Mouse (Mus musculus) gastrocnemius, postnatal 4 days (tissue): ENCODE measurements at regions not wholly inside any gene's neighbourhood (a gene's known extent, or its start where the extent isn't known, plus 50 kb on each side); places are given as distances from the start of the nearest gene placed in this dataset.
A peak's percentile ranks its signal among the peaks of the same experiment; 100 is the strongest.

ENCODE experiments used
- DNase-seq, 2 experiments: peaks; one replicate each; pipeline ENCODE4 v3.0.0; 2021 to 2022; ENCODE audit warnings: low spot score in 2 of 2, mixed read lengths in 2 of 2

DNA sequence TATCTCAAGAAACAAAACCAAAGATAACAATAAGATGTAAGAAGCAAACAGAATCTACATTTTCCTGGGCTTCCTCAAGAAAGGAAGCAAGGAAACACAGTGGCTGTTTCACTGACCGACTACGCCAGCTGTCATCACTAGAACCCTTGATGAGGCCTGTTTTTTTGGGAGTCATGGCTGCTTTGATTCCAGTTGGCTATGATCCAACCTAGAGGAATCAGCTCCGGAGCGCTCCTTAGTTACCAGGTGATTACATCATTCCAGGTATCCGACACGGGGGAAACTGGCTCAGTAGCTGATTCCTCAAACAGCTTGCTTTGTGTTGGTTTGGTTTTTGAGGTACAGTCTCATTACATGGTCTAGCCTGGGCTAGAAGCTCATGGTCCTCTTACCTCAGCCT, 84.1 kb upstream of the Galnt15 start:
- no peak for DNase-seq

DNA sequence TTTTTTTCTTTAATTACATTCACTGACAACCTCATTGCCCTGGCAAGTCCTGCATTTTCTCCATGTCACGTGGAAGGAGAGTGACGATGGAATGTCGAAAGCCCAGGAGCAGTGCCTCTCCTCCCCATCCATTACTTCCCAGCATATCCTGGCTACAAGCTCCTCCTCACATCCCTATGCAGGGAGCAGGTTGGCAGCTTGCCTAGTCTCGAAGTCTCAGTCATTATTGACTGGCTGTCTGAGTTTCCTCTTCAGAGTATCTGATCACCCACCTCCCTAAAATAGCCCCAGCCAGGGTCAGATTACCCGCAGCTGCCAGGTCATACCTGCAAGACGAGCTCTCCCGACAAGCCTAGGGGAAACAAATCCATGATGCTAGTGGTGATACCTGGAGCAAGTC, 83.7 kb upstream of the Galnt15 start:
- peak in 1 of 2 experiments; percentile 44 for DNase-seq

DNA sequence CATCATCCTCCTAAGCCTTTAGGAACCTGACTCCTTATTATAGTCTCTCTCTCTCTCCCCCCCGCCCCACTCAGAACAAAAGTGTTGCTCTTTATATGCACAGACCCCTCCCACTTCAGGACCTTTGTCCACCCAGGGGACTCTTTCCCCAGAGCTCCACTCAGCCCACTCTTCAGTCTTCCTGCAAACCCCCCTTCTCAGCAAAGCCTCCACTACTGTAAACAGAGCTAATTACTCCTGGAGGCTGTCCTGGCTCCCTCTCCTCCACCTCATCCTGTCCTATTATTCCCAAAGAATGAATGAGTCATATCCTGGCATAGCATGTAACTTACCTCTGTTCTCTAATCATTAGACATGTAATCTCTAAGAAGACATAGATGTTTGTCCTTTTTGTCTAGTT, 82.8 kb upstream of the Galnt15 start:
- DNase-seq, result no peak

DNA sequence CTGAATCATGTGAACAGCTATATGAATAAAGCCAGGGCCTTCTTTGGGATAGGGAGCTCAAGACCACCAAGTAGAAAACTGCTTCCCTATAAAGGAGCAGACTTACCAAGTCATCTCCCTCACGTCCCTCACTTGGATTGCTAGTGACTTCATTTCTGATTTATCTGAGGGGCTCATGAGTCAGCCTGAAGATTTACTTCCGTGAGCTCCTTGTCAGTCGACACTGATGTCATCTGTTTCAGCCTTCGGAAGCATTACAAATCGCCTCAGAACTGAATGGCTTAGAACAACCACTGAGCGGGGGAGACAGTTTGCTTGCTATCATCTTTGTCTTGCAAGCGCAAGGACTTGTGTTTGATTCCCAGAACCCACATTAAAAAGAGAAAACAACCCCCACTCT, 81.5 kb upstream of the Galnt15 start:
- DNase-seq, result no peak

DNA sequence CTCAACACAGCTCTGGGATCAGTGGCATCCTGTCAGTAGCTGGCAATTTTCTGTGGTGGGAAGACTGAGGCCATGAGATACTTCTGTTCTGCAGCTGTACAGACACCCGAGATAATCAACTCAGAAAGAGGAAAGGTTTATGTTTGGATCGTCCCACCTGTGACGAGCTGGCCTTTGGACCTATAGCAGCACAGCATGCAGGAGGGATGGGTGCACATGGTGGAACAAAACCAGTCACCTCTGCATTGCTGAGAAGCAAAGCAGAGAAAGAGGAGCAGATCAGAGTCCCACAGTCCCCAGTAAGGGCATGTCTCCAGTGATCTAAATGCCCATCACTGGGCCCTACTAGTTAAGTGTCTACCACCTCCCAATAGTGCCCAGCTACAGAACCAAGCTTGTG, 76.9 kb upstream of the Galnt15 start:
- no peak for DNase-seq

DNA sequence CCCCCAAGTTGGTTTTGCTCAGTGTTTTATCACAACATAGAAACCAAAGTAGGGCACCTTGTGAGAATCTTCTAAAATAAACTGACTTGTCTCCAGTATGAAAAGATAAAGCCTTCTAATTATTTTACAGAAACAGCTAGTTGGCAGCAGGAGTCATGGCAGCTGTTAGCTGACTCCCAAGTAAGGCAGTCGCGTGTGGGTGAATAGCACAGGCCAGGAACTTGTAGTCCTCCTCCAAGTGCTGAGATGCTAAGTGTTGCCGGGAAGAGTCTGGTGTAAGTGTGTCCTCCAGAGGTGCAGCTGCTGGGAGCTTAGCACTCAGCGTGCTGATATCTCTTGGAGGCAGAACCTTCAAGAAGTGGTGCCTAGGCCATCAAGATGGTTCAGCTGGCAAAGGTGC, 75.0 kb upstream of the Galnt15 start:
- no peak for DNase-seq

DNA sequence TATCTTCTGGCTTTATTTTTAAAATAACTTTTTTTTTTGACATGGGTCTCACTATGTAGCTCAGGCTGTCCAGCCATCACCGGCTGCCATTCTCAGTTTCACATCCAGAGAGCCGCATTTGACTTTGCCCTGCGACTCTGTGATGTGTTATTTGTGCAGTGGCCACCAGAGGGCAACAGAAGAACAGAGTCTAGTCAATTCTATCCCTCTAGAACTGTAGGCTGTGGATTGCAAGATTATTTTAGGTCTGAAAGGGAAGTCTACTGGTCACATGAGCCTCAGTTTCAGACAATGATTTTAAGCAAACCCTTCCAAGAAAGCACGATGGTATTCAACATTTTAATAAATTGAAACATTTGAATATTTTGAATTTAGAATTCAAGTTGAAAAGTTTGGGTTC, 73.8 kb upstream of the Galnt15 start:
- peak; percentile 62 to 79 for DNase-seq

DNA sequence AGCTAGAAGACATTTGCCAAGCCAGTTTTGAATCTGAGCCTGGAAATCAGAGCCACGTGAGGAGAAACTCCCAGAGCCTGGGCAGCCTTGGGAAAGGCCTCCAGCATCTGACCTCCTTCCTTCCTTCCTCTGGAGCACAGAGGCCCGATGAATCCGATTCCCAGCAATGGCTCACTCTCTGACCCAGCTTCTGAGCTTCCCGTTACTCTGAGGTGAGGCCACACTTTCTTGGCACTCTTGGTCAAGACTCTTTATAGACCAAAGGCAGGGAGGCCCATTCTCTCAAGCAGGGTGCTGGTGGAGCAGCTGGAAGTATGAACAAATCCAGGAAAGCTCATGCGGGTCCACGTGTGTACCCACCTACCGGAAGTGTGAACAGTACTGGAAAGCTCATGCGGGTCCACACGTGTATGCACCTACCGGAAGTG, 71.6 kb upstream of the Galnt15 start:
- DNase-seq, result no peak

DNA sequence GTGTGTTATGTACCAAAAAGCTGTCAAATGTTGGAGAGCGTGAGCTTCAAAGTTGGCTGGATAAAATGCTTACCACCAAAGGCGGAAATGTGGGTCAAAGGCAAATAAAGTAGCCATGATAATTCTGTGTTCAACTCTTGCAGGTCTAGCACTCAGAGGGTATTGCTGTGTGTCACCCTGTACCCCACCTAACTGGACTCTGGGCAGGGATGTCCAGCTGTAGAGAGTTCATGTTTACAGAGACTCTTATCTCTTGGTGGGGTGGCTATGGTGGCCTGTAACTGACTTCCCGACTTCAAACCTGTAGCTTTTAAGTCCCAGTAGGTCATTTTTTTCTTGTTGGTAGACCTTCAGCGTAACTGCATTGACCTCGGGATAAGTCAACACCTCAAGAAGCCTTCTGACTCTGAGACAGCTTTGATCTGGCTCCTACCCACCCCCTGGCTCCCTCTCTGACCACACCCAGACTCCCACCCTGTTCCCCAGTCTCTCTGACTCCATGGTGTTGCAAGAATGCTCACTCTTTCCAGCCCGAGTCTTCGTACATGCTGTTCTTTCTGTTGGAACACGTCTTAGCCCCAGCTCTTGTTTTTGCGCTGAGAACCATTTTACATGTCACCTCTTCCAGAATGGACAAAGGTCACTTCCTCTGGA, 68.5 kb upstream of the Galnt15 start:
- no peak for DNase-seq

DNA sequence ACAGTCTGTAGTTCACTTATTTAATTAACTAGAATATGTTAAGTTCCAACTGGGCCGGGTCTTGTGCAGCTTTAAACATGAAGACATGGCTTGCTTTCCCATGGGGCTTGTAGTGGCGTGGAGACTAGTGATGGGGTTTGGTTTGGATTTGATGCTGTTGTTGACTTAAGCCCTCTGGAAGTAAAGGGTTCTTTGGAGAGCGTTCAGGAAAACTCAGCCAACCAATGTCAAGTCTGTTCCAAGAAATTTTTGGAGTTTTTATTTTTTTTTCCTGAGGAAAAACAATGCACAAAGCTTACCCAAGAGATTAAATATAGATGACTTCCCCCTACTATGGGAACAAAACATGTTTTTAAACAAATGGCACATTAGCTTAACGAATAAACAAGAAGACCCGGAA, 67.3 kb upstream of the Galnt15 start:
- no peak for DNase-seq

DNA sequence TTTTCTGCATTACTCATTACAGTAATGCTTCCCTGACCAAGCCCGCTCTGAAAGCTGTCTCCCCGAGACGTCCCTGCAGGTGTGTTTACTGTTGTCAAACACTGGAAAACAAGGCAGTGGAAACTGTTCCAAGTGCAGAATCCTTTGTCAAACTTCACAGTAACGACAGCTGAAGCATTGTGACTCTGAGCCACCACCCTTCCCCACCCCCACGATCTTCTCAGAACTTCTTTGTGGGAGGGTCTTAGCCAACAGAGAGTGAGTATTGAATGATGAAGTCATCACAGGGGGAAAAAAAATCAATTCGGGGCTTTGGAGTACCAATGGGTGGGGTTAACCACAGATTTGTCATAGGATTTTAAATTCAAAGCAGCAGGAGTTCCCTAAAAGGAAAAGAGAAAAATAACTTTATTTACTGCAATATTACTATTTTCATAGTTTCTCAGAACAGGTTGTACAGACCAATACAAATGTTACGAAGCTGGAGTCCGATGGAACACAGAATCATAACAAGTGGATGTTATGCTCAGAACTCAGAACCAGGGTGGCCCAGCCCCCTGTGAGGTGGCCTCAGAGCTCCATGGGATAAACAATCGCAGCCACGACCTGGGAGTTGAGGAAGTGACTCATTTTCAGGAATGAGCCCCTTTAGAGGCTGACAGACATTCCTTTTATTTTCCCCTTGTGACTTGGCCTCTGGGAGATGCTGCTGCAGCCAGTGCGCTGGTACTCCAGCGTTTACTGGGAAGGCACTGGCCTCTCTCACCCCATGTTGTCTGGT, 65.5 kb upstream of the Galnt15 start:
- DNase-seq, result no peak

DNA sequence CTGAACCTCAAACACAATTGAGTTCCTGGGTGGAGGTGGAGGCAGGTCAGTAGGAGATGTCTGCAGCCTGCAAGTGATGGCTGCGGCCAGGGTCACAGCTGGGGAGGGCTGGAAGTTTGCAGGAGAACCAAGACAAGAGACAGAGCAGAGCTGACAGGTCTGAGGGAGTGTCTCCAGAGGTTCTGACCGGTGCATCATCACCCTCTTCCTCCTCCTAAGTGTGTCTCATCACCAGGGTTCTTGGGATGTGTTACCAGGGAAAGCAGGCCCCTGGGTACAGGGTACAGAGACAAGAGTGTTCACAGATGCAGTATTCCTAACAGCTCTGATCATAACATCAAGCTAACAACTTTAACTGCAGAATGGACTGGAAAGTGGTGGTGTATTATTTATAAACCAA, 64.7 kb upstream of the Galnt15 start:
- DNase-seq, result no peak

DNA sequence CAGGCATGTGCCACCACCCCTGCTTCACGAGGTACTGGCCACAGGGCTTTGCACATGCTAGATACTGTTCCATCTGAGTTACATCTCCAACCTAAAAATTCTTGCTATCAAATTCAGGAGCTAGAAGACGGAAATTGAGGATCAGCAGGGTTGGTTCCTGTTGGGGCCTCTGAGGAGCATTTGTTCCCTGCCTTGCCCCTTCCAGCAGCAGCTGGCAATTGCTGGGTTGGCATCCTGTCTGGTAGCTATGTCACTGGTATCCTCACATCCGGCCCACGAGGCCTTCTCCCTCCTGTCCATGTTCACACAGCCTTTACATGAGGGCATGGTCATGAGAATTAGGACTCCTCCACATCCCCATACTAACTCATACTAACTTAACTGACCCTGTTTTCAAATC, 64.0 kb upstream of the Galnt15 start:
- no peak for DNase-seq

DNA sequence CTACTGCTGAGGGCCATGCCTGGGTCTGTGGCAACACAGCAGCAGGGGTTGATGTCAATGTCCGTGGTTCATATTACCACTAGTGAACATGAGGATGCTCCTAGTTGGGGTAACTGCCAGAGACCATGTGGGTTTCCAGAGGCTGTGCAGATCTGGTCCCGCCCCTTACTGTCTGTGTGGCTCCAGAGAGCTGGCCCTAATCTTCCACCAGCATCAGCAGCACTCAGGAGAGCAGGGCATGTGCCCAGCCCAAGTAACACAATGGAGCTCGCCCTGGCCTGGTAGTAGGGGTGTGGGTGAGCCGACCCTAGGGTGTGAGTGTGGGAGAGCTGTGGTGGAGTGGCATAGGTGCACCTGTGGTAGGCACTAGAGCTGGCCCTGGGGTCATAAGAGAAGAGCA, 59.3 kb upstream of the Galnt15 start:
- DNase-seq, result no peak

DNA sequence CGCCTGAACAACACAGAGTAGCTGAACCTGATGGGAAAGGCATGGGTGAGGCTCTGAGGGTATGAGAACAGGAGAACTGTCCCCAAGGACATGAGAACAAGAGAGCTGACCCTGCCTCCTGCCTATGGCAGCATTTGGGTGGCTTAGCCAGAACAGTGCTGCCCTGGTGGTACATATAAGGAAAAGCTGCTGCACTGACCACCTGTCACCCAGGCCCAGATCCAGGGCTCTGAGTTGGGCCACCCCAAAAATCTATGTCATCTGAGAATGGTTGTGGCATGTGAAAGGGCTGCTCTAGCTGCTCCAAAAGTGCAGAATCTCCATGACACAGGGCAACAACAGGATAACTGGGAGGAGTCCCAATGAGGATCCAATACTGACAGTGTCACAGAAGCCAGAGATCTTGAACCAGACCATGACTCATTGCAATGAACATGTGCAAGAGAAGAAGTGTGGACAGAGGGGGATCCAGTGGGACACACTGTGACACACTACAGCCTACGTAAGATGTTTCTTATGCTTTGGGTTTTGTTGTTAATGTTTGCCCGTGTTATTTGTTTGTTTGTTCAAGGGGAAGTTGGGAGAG, 58.5 kb upstream of the Galnt15 start:
- DNase-seq, result no peak

DNA sequence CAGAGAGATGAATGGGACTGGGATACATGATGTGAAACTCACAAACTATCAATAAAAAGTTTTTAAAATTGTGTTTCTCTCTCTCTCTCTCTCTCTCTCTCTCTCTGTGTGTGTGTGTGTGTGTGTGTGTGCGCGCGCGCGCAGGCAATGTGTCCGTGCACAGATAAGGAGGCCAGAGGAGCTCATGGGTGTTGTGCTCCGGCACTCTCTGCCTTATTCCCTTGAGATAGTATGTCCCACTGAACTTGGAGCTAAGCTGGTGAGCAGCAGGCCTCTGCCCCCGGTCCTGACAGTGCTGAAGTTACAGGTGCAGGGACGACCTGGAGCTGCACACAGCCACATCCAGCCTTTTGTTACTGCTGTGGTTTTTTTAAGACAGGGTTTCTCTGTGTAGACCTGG, 57.9 kb upstream of the Galnt15 start:
- DNase-seq, result no peak

DNA sequence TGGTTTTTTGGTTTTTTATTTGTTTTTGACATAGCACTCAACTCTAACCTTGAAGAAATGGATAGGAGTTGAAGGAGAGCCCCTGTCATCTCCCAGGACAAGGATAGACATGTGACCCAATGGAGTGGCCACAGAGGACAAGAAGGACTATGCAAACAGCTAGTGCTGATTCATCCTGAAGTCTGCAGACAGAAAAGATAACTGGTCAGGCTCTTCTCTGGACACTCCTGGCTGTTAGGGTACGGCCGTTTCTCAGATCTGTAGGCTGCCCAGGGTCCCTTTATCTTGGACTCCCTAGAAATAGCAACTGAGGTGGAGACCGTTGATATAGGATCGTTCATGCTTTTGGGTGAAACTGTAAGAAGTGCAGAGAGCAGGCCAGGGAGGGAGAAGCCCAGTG, 55.1 kb upstream of the Galnt15 start:
- DNase-seq, result no peak

DNA sequence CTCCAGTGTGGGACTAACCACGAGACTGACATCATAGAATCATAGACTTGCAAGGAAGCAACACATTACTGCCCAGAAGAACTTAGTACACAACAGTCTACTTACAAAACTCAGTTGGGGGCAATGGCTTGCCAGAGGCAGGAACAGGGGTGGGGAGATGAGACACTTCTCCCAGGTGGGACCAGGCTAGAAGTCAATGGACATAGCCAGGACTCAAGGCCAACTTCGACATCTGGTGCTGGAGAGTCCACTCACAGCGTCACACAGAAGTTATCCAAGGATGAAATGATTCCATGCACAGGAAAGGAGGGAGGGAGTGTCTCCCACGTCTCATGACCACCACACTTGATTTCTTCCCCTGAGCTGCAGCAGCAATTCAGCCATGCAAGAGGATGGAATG, 50.6 kb upstream of the Galnt15 start:
- no peak for DNase-seq

DNA sequence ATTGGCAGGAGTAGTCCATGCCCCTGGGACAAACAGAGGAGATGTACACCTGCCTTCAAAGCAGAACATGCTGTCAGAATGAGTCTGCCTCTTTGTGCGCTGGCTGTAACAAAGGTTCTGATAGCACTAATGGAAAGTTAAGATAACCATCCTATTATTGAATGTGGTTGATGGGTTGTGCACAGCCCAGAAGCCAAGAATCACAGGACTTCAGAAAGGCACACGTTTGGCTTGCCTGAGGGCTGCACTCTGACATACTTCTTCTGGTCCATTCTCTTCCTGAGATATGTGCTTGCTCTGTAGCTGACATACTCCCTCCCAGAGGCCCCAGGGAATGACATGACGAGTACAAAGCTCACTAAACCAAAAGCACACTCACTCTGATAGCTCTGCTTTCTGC, 50.1 kb upstream of the Galnt15 start:
- no peak for DNase-seq
